Mouse (Mus musculus): ENCODE measurements around the gene Anapc13. TPM values are rescaled to one million over a fixed set of nuclear protein-coding genes. Genes with fewer than 3 reads are reported as not detected.

The Anapc13 gene
- total RNA-seq, 2 experiments from 2014 or later: 280 to 292 TPM

GRCm38 (mm10) chr9:102631589-102632147, 5.6 kb downstream of the Anapc13 start:
- DNase-seq: no peak

GRCm38 (mm10) chr9:102632173-102632572, 6.1 kb downstream of the Anapc13 start:
- no peak for DNase-seq

DNA sequence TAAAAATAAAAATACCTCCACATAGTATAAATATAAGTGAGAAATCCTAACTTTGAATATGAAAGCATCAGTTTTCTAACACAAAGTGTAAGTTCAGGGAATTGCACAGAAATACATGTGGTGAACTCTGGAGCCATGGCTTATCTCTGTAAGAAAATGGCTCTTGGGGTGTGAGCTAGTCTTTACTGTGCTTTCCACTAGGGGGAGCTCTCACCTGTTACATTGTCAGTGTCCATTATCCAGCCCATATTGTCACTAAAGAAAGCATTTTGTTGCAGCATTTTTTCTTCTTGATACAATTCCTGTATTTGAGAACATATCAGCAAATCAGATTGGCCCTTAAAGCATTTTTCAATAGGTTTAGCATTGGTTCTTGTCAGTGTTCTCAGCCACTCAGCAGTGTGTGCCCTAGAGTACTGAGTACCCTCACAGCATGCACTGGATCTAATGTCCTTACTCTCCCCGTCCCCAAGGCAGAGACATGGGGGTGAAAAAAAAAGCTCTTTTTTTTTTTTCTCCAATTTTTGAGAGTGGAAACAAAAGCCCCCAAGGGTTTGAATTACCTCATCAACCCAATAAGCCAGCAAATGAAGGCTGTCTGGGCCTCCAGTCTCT, 6.9 kb downstream of the Anapc13 start:
- peak; percentile 73 for DNase-seq

DNA sequence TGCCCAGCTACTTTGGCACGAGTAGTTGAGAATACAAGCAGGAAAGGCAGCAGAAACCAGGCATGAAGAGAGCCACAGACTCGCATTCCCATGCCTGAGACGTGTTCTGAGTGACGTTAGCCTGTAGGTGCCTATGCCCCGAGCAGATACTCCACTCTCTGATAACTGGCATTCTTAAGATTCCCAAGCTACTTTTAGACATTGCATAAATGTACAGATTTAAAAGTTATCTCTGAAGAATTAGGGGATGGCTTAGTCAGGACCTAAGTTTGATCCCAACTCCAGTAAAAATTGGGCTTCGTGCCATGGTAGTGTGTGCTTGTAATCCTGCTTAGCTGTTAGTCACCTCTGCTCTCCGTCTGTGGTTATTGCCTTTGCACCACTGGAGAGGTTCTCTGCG, 8.4 kb downstream of the Anapc13 start:
- no peak for DNase-seq

GRCm38 (mm10) chr9:102636553-102636952, 10.5 kb downstream of the Anapc13 start:
- DNase-seq: peak; percentile 75

- no peak for DNase-seq
These were observed 11.0 kb downstream of the Anapc13 start for GRCm38 (mm10) chr9:102637115-102637514.

DNA sequence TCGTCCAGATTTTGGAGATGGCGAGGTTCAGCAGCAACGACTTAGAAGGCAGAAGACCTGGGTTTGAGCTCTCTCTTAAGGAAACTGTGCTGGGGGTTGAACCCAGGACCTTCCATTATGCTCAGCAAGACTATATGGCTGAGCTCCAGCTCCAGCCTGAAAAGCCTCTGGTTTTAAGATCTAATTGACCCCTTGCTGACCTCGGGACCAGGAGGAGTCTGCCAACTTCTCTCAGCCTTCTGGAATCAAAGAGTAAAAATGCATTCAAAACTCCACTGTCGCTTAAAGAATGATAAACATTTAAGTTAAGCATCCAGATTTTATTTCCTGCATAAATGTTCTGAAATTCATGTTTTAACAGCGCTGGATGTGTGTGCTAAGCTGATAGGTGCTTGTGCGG, 12.9 kb downstream of the Anapc13 start:
- no peak for DNase-seq

GRCm38 (mm10) chr9:102639510-102639909, 13.4 kb downstream of the Anapc13 start:
- no peak for DNase-seq

DNA sequence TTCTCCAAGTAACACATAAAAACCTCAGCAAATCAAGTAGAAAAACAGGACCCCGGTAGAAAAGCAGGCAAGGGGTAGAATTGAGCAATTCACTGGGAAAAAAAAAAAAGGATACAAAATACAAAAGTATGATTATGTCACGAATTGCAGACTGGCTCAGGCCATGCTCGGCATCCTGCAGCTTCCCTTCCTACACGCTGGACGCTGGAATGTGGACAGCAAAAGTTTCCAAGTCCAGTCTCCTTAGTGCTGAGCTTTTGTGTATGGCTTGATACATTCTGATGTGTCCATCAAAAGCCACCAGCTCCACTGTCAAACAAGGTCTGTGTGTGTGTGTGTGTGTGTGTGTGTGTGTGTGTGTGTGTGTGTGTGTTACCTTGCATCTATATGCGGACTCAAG, 15.4 kb downstream of the Anapc13 start:
- no peak for DNase-seq

GRCm38 (mm10) chr9:102643071-102643485, 17.0 kb downstream of the Anapc13 start:
- DNase-seq: no peak

DNA sequence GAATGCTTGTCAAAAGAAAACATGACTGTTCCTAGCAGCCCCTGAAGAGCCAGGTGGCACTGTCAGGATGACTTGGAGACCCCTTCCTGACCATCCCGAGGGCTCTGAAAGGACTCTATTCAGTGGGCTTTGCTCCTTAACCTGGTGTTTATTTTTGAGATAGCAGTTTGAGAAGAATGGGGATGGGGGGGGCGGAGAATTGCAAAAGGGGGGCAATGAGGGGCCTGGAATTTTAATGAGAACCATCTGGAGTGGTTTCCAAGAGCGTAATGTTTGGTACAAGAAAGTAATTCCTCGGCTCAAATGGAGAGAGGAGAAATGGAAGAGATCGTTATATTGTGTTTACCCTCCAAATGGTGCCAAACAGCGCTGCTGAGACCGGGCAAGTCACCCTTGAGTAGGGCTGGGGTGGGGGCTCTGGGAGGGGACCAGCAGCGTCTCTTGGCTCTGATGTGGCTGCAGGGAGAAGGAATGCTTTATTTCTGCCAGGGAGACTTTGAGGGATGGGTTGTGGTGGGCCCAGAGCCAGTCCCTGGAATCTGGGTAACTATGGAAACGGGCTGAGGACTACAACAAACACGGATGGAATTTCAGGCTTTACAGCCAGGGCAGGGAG, 17.5 kb downstream of the Anapc13 start:
- peak; percentile 78 for DNase-seq

DNA sequence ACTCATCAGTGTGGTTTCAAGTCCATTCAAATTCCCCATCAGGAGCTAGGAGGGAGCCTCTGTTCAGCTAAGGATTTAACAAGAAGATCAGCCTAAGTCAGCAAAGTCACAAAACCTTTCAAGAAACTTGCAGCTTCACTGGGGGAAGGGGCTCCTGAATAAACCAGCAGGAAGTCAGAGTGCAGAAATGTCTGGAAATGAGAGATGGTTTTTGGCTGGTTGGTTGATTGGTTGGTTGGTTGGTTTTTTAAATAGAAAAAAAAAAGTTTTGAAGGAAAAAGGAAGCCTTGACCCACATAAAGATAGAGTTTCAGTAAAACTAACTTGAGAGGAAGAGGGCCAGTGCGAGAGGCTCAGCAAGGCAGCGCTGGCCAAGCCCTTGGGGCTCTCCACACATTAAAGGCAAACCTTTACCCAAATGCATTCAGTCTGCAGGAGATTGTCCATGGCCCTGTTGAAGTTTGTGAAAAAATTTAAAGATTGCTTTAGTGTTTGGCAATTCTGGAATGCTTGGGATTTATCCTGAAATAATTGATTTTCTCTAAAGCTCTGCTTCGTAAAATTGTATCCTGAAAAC, 19.1 kb downstream of the Anapc13 start:
- DNase-seq: no peak

- DNase-seq: no peak
These were observed 20.9 kb downstream of the Anapc13 start for GRCm38 (mm10) chr9:102647010-102647409.

DNA sequence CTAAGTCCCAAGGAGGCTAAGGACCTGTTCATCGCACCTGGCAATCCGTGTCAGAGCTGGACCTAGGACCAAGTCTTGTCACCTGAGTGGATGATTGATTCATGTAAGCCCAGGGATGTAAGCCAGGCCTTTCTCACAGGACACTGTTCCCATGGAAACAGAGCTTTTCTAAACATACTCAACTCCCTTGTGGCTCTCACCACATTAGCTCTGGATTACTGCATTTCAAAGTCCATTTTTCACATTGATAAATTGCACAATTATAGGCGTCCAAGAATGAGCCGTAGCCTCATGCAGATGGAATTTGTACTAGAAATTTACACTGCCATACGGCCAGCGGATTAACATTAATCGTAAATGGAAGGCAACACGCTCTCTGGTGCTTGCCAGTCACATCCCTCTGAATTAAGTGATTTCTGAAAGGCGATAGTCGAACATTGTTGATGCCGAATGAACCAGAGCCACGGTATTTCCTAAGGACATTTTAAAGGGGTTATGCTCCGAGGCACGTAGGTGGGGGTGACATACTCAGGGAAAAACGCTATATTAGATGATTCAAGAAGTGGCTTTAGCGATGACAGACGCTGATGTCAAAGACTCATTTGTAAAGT, 23.9 kb downstream of the Anapc13 start:
- no peak for DNase-seq

DNA sequence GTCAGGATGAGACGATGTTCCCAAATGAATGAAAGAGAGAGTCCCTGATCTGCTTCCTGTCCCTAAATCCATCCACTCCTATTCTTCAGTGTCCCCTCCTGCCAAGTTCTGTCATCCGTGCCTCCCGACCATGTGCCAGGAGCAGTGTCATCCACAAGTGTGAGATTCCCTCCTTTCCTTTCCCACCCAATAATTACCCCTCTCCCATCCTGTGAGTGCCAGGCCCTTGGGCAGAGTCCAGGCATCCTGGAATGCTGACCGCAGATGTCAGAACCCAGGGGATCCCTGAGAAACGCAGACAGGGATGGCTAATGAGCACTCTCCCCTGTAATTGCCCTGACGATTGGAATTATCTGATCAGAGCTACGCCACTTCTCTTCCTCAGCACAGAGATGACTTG, 24.5 kb downstream of the Anapc13 start:
- DNase-seq: no peak

- DNase-seq: no peak
These were observed 25.2 kb downstream of the Anapc13 start for GRCm38 (mm10) chr9:102651199-102651720.

DNA sequence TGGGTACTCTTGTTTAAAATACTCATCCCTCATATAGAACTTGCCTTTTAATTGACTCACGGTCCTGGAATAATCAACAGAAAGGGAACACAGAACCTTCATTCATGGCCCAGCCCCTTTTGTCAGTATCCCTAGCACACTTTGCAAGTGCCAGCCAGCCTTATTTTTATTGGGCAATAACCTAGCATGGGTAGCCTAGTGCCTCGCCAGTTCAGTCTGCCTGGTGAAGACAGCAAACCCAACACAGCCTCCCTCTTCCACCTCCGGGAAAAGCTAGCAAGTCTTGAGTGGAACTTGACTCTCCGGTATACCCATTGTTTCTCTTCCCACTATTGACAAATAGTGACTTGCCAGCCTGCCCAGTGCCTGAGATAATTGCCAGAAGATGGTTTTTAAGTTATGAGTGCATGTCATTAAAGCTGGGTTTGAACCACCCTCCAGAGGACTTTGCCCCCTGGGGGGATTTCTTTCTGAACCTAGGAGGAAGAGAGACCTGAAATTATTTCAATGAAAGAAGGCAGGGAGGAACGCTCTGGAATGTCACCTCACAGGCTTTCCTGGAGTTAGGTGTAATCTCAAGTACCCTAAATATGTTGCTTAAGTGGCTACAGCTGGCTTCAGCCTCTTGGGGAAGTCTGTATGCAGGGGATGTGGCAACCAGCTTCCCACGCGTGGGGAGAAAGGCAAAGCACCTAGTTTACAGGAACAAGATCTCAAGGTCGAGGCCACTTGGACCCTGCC, 30.4 kb downstream of the Anapc13 start:
- no peak for DNase-seq

GRCm38 (mm10) chr9:102668115-102668514, 42.0 kb downstream of the Anapc13 start:
- DNase-seq: no peak

GRCm38 (mm10) chr9:102668906-102669305, 42.8 kb downstream of the Anapc13 start:
- no peak for DNase-seq

- no peak for DNase-seq
These were observed 47.3 kb downstream of the Anapc13 start for GRCm38 (mm10) chr9:102673381-102673780.

DNA sequence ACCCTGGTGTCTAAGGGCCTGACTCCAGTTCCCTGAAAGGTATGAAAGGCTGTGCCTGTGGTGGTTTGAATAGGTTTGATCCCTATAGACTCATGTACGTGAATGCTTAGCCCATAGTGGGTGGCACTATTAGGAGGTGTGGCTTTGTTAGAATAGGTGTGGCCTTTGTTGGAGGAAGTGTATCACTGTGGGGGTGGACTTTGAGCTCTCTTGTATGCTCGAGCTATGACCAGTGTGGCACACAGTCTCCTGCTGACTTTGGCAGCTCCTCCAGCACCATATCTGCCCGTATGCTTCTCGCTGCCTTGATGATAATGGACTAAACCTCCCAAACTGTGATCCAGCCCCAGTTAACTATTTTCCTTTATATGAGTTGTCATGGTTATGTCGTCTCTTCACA, 49.8 kb downstream of the Anapc13 start:
- DNase-seq: no peak

GRCm38 (mm10) chr9:102681470-102681869, 55.4 kb downstream of the Anapc13 start:
- no peak for DNase-seq
